ENCODE assay signal across 9 mouse cellular contexts in the genomic region with DNA sequence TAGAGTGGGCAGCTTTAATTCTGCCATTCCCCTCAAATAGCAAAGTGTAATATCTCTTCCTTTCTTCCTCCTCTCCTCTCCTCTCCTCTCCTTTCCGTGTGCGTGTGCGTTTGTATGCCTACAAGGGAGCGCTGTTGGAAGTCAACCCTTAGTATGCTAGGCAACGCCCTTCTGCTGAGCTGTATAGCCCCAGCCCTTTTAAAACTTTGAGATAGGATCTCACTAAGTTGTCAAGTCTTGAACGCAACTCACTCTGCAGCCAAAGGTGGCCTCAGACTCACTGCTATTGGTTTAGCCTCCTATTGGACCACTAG. TPM values are rescaled to one million over a fixed set of nuclear protein-coding genes. Genes with fewer than 3 reads are reported as not detected.
DNase-seq lines count a peak whose midpoint lies in the region; ATAC-seq and TF ChIP-seq lines count a peak whose summit lies in the region.
"Had no signal": no experiment of that assay in that cellular context is flagged by ENCODE, and none has a peak within 500 bp of the region (broad histone marks: within the 10 kb centered on the region; RNA-seq: fewer than 3 reads in every experiment).

No protein-coding gene starts in this region.

- DNase-seq in heart, adult 2 months: no peak
- DNase-seq in heart, postnatal 10 days: no peak
- peak; percentile 55 for DNase-seq in ES-CJ7 (ENCODE audit: low read depth, low spot score)
- DNase-seq in forebrain, embryonic 14.5 days (ENCODE audit: low spot score): no peak
- no peak for DNase-seq in cerebellum, adult 9-11 months
- no peak for DNase-seq in adrenal gland, postnatal 4 days (ENCODE audit: low spot score in 2 of 2)
- no peak for DNase-seq in right cerebral cortex, postnatal 4 days

- 6% methylated on average over 6 of the region's 6 CpGs for WGBS in heart, adult 2 months
- WGBS in forebrain, embryonic 14.5 days: 14% methylated on average over 6 of the region's 6 CpGs
- 3% methylated on average over 6 of the region's 6 CpGs for WGBS in liver, embryonic 15.5 days (ENCODE audit: insufficient replicate concordance)

- intact Hi-C loops in heart, adult 2 months (cut with DNase I): loop anchor here (5.0 kb wide), 1 partner anchor 230 kb away; a partner anchor contains a TSS
- intact Hi-C loops in heart, postnatal 10 days (cut with DNase I): loop anchor here (5.0 kb wide), 2 partner anchors 95 to 230 kb away; a partner anchor contains a TSS

- no peak overlapping the region for H3K27ac ChIP-seq in heart, adult 2 months
- H3K27ac ChIP-seq in forebrain, embryonic 14.5 days (ENCODE audit: low read depth, low read length): no peak overlapping the region
- peak overlapping the region; percentile 66; the same call in 1 of the 2 replicates for H3K27ac ChIP-seq in liver, embryonic 15.5 days (replicated peaks)

- no peaks in the 10 kb centered on the region; the same call in 1 of the 2 replicates for H3K36me3 ChIP-seq in heart, adult 2 months (ENCODE audit: control insufficient read depth, insufficient read depth, low read length)
- H3K36me3 ChIP-seq in forebrain, embryonic 14.5 days (ENCODE audit: control insufficient read depth, insufficient read depth, low read length): peaks cover 6% of the 10 kb centered on the region
- H3K36me3 ChIP-seq in liver, embryonic 15.5 days (replicated peaks): peaks cover 12% of the 10 kb centered on the region

- no peak for TF ChIP-seq CTCF in heart, adult 2 months (IDR thresholded peaks at IDR 0.05)

- peak overlapping the region; percentile 89 for H3K4me2 ChIP-seq in forebrain, embryonic 14.5 days (ENCODE audit: low read length)
- H3K4me2 ChIP-seq in liver, embryonic 15.5 days: peak overlapping the region; percentile 86

- TF ChIP-seq EP300 in heart, adult 2 months (IDR thresholded peaks at IDR 0.05; ENCODE audit: insufficient read depth, low read depth, low read length): no peak

- no peaks in the 10 kb centered on the region for H3K27me3 ChIP-seq in heart, adult 2 months (ENCODE audit: control insufficient read depth, insufficient read depth, low read length)
- H3K27me3 ChIP-seq in forebrain, embryonic 14.5 days (replicated peaks; ENCODE audit: control insufficient read depth, insufficient read depth, low read length): no peaks in the 10 kb centered on the region
- H3K27me3 ChIP-seq in liver, embryonic 15.5 days: peaks cover 4% of the 10 kb centered on the region; the same call in 1 of the 2 replicates
- H3K27me3 ChIP-seq: Patski had no signal

- peaks cover 1% of the 10 kb centered on the region; the same call in 1 of the 2 replicates for H3K79me2 ChIP-seq in heart, adult 2 months (replicated peaks; ENCODE audit: control insufficient read depth, insufficient read depth, low read length)

- peaks cover 1% of the 10 kb centered on the region; the same call in 1 of the 2 replicates for H3K4me1 ChIP-seq in heart, adult 2 months (ENCODE audit: control insufficient read depth, insufficient read depth, low read length)
- H3K4me1 ChIP-seq in forebrain, embryonic 14.5 days (ENCODE audit: control insufficient read depth, insufficient read depth, low read length): peaks cover 6% of the 10 kb centered on the region
- H3K4me1 ChIP-seq in liver, embryonic 15.5 days (replicated peaks): peaks cover 19% of the 10 kb centered on the region

- no peak for TF ChIP-seq POLR2A in heart, adult 2 months (IDR thresholded peaks at IDR 0.05; ENCODE audit: insufficient read depth, low read depth, low read length)

- H3K9ac ChIP-seq in heart, adult 2 months (ENCODE audit: low read depth, low read length): peak overlapping the region; percentile 95
- H3K9ac ChIP-seq in forebrain, embryonic 14.5 days (ENCODE audit: low read length): peak overlapping the region; percentile 85
- peak overlapping the region; percentile 81 for H3K9ac ChIP-seq in liver, embryonic 15.5 days

- no peak for ATAC-seq in forebrain, embryonic 14.5 days
- peak; percentile 50 for ATAC-seq in liver, embryonic 15.5 days (ENCODE audit: insufficient read depth)

- no peaks in the 10 kb centered on the region for H3K9me3 ChIP-seq in forebrain, embryonic 14.5 days (replicated peaks; ENCODE audit: control insufficient read depth, low read length)
- H3K9me3 ChIP-seq in liver, embryonic 15.5 days (replicated peaks): no peaks in the 10 kb centered on the region

- H3K4me3 ChIP-seq in heart, adult 2 months: peak overlapping the region; percentile 87
- peak overlapping the region; percentile 78 for H3K4me3 ChIP-seq in forebrain, embryonic 14.5 days (ENCODE audit: low read depth, low read length)
- peak overlapping the region; percentile 89 for H3K4me3 ChIP-seq in liver, embryonic 15.5 days (replicated peaks)

RNA-seq across cellular contexts. Expression of a gene that starts 1.6 kb away (rescaled TPM):
- 10 to 100 TPM; 80.3 to 89.2 TPM for total RNA-seq in heart, adult 2 months (2021)
- polyA plus RNA-seq in heart, adult 2 months (2012; rRNA removed): 26.1 and 61.1 TPM in 2 replicates
- total RNA-seq in heart, postnatal 10 days (2021): 10 to 100 TPM; 92.5 to 95.3 TPM
- polyA plus RNA-seq in forebrain, embryonic 14.5 days (2014; fragmentation: Nextera tagmentation; extraction: Ambion mirVana): 155 and 177 TPM in 2 replicates
- 57.7 and 62.5 TPM in 2 replicates for polyA plus RNA-seq in liver, embryonic 15.5 days (2015; fragmentation: Nextera tagmentation; extraction: Ambion mirVana)
- total RNA-seq in adrenal gland, postnatal 4 days (2021): 100 to 1,000 TPM in 1 of 2 experiments, 10 to 100 TPM in 1; 98.2 to 102 TPM

RNA-seq across cellular contexts. Expression of a gene that starts 47.5 kb away (rescaled TPM):
- under 1 TPM in 1 of 2 experiments, not detected in 1; 0.31 TPM for total RNA-seq in heart, adult 2 months (2021)
- 0.04 TPM in 1 of 2 replicates, not detected in the other for polyA plus RNA-seq in heart, adult 2 months (2012; rRNA removed)
- under 1 TPM in 1 of 2 experiments, not detected in 1; 0.20 TPM for total RNA-seq in heart, postnatal 10 days (2021)
- 0.16 and 0.25 TPM in 2 replicates for polyA plus RNA-seq in forebrain, embryonic 14.5 days (2014; fragmentation: Nextera tagmentation; extraction: Ambion mirVana)
- polyA plus RNA-seq in liver, embryonic 15.5 days (2015; fragmentation: Nextera tagmentation; extraction: Ambion mirVana): 11.7 and 12.9 TPM in 2 replicates
- 1 to 10 TPM; 3.4 to 4.8 TPM for total RNA-seq in adrenal gland, postnatal 4 days (2021)
- polyA plus RNA-seq: Patski had no signal
